Comparison of ENCODE assay signal across 30 mouse cellular contexts in the genomic region with DNA sequence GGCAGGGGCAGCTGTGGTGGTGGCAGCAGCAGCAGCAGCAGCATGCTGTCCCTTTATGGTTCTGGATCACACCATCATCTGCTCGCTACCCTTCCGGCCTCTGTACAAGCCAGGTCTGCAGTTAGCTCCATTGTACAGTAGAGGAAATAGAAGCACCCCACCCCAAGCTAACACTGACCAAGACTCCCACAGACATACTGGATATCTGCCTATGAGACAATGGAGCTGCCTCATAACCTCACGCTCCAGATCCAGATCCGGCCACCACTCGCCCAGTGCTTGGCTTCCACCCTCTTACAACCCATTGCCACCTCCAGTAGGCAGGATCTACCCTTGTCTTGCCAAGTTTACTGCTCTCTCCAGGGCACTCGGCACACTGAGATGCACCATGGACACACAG. TPM values are rescaled to one million over a fixed set of nuclear protein-coding genes. Genes with fewer than 3 reads are reported as not detected.
A peak's percentile ranks its signal among the peaks of the same experiment; 100 is the strongest.
DNase-seq lines count a peak whose midpoint lies in the region; ATAC-seq lines count a peak whose summit lies in the region.
"Had no signal": no experiment of that assay in that cellular context is flagged by ENCODE, and none has a peak within 500 bp of the region (broad histone marks: within the 10 kb centered on the region; RNA-seq: fewer than 3 reads in every experiment).

No protein-coding gene starts in this region.

- H3K4me2 ChIP-seq in kidney, embryonic 15.5 days: no peak overlapping the region
- H3K4me2 ChIP-seq: embryonic facial prominence, embryonic 12.5 days; heart, embryonic 15.5 days; hindbrain, embryonic 12.5 days; intestine, embryonic 15.5 days; limb, embryonic 15.5 days; liver, embryonic 15.5 days; lung, embryonic 14.5 days; midbrain, embryonic 13.5 days; neural tube, embryonic 13.5 days had no signal

- no peaks in the 10 kb centered on the region for H3K36me3 ChIP-seq in kidney, embryonic 15.5 days
- H3K36me3 ChIP-seq: embryonic facial prominence, embryonic 12.5 days; heart, embryonic 15.5 days; hindbrain, embryonic 12.5 days; intestine, embryonic 15.5 days; limb, embryonic 15.5 days; liver, embryonic 15.5 days; midbrain, embryonic 13.5 days; neural tube, embryonic 13.5 days had no signal

- H3K27ac ChIP-seq in kidney, embryonic 15.5 days: no peak overlapping the region
- H3K27ac ChIP-seq: embryonic facial prominence, embryonic 12.5 days; heart, embryonic 15.5 days; hindbrain, embryonic 12.5 days; hindbrain, postnatal 0 days; intestine, embryonic 15.5 days; kidney, postnatal 0 days; layer of hippocampus, adult 2 months; limb, embryonic 15.5 days; liver, embryonic 15.5 days; macrophage; midbrain, embryonic 13.5 days; neural tube, embryonic 13.5 days had no signal

- no peaks in the 10 kb centered on the region for H3K9me3 ChIP-seq in kidney, embryonic 15.5 days (replicated peaks)
- H3K9me3 ChIP-seq: embryonic facial prominence, embryonic 12.5 days; heart, embryonic 15.5 days; hindbrain, embryonic 12.5 days; intestine, embryonic 15.5 days; limb, embryonic 15.5 days; liver, embryonic 15.5 days; midbrain, embryonic 13.5 days; neural tube, embryonic 13.5 days had no signal

- ATAC-seq in kidney, embryonic 15.5 days (replicated peaks; ENCODE audit: low FRiP score): no peak
- ATAC-seq: CD4-positive, CD25-positive, alpha-beta regulatory T cell, adult 4 months; forebrain, embryonic 14.5 days; hindbrain, postnatal 0 days; intestine, embryonic 15.5 days; midbrain, embryonic 13.5 days had no signal

- no peaks in the 10 kb centered on the region for H3K27me3 ChIP-seq in kidney, embryonic 15.5 days
- H3K27me3 ChIP-seq: hindbrain, embryonic 12.5 days; intestine, embryonic 15.5 days; limb, embryonic 15.5 days; liver, embryonic 15.5 days; midbrain, embryonic 13.5 days; neural tube, embryonic 13.5 days had no signal

- H3K4me3 ChIP-seq in kidney, embryonic 15.5 days (replicated peaks): no peak overlapping the region
- H3K4me3 ChIP-seq: embryonic facial prominence, embryonic 12.5 days; heart, embryonic 15.5 days; hindbrain, embryonic 12.5 days; intestine, embryonic 15.5 days; layer of hippocampus, adult 2 months; limb, embryonic 15.5 days; liver, embryonic 15.5 days; midbrain, embryonic 13.5 days; neural tube, embryonic 13.5 days had no signal

- 90% methylated on average over 6 of the region's 6 CpGs for WGBS in kidney, embryonic 15.5 days

- 0 out of 2 replicates have a peak, but pooled peaks cover 9% of the 10 kb centered on the region for H3K4me1 ChIP-seq in kidney, embryonic 15.5 days
- H3K4me1 ChIP-seq: embryonic facial prominence, embryonic 12.5 days; heart, embryonic 15.5 days; hindbrain, embryonic 12.5 days; intestine, embryonic 15.5 days; limb, embryonic 15.5 days; liver, embryonic 15.5 days; midbrain, embryonic 13.5 days had no signal

- no peak overlapping the region for H3K9ac ChIP-seq in kidney, embryonic 15.5 days
- H3K9ac ChIP-seq: embryonic facial prominence, embryonic 12.5 days; heart, embryonic 15.5 days; hindbrain, embryonic 12.5 days; intestine, embryonic 15.5 days; limb, embryonic 15.5 days; liver, embryonic 15.5 days; lung, embryonic 14.5 days; midbrain, embryonic 13.5 days; neural tube, embryonic 13.5 days had no signal

- DNase-seq in heart, adult 9 months (ENCODE audit: low spot score in 2 of 2): peak; percentile 45 to 77
- DNase-seq in heart, postnatal 4 days: no peak
- DNase-seq in kidney, postnatal 14 days: peak; percentile 14
- DNase-seq in lung, postnatal 10 days: peak; percentile 17
- no peak for DNase-seq in lung, postnatal 36 days
- DNase-seq in thymus, postnatal 0 days (ENCODE audit: low spot score): no peak
- DNase-seq: adrenal gland, postnatal 14 days; cerebellum, adult 11-12 months; cerebellum, adult 9-11 months; embryo, embryonic 11 days; gastrocnemius, postnatal 36 days; left cerebral cortex, postnatal 4 days; lung, embryonic 14.5 days; right cerebral cortex, postnatal 4 days; thymus, postnatal 14 days had no signal

RNA-seq across cellular contexts. Expression of a gene that starts 14.7 kb away (rescaled TPM):
- total RNA-seq in heart, postnatal 4 days (2021): 10 to 100 TPM; 22.5 to 26.9 TPM
- 0.95 and 1.9 TPM in 2 replicates for polyA plus RNA-seq in kidney, embryonic 15.5 days (2015; fragmentation: Nextera tagmentation; extraction: Ambion mirVana)
- 0.36 and 0.55 TPM in 2 replicates for polyA plus RNA-seq in thymus, postnatal 0 days (2015; fragmentation: Nextera tagmentation; extraction: Ambion mirVana)

Comparison
In these comparisons a context has a peak if more than half of its experiments do, and no peak if none do; other contexts are left out.
1. DNase-seq: peak in heart, adult 9 months (2 of 2), kidney, postnatal 14 days (single experiment) and lung, postnatal 10 days (single experiment); none in heart, postnatal 4 days (single experiment), lung, postnatal 36 days (single experiment) and thymus, postnatal 0 days (single experiment).